Comparison of ENCODE assay signal across 8 mouse cellular contexts in genomic region chr2:158795043-158795442, GRCm38 (mm10). TPM values are rescaled to one million over a fixed set of nuclear protein-coding genes. Genes with fewer than 3 reads are reported as not detected.
DNase-seq lines count a peak whose midpoint lies in the region; ATAC-seq and TF ChIP-seq lines count a peak whose summit lies in the region.

No protein-coding gene starts in this region.

- H3K9ac ChIP-seq in heart, embryonic 13.5 days: peak overlapping the region; percentile 90
- peak overlapping the region; percentile 91 for H3K9ac ChIP-seq in ES-E14 (ENCODE audit: insufficient read depth, low read depth, low read length, poor library complexity, severe bottlenecking)
- peak overlapping the region; percentile 74 for H3K9ac ChIP-seq in forebrain, postnatal 0 days

- H3K4me2 ChIP-seq in heart, embryonic 13.5 days: peak overlapping the region; percentile 89
- H3K4me2 ChIP-seq in forebrain, postnatal 0 days (ENCODE audit: low read depth): peak overlapping the region; percentile 83

- no peaks in the 10 kb centered on the region for H3K9me3 ChIP-seq in heart, embryonic 13.5 days
- no peaks in the 10 kb centered on the region for H3K9me3 ChIP-seq in ES-E14 (ENCODE audit: control insufficient read depth, insufficient read depth, low read depth, low read length)
- no peaks in the 10 kb centered on the region for H3K9me3 ChIP-seq in forebrain, postnatal 0 days (ENCODE audit: low read length)

- 0 out of 2 replicates have a peak, but pooled peaks have one; percentile 5 for ATAC-seq in heart, embryonic 13.5 days (ENCODE audit: extremely low read depth, insufficient number of reproducible peaks, low FRiP score, low TSS enrichment)
- no peak for ATAC-seq in forebrain, postnatal 0 days
- 0 out of 2 replicates have a peak, but pooled peaks have one; percentile 2 for ATAC-seq in megakaryocyte, adult 5-6 weeks (ENCODE audit: poor library complexity, severe bottlenecking)

- H3K36me3 ChIP-seq in heart, embryonic 13.5 days: peaks cover 8% of the 10 kb centered on the region
- H3K36me3 ChIP-seq in ES-E14 (ENCODE audit: control insufficient read depth, insufficient read depth, low read length, poor library complexity, severe bottlenecking): no peaks in the 10 kb centered on the region
- no peaks in the 10 kb centered on the region; the same call in 1 of the 2 replicates for H3K36me3 ChIP-seq in forebrain, postnatal 0 days (ENCODE audit: insufficient read depth)

- in situ Hi-C loops in ES-E14 (cut with MboI; ENCODE audit: low sequenced_read_pairs in 2 of 2, unreplicated experiment in 2 of 2): no loop called here

- intact Hi-C loops in heart, postnatal 10 days (cut with DNase I): loop anchor here (2.0 kb wide), 1 partner anchor 26 kb away; the partner anchor contains the start of gene Fam83d

- WGBS in heart, embryonic 13.5 days: 7% methylated on average over 15 of the region's 15 CpGs
- WGBS in forebrain, postnatal 0 days: 14% methylated on average over 15 of the region's 15 CpGs

- no peaks in the 10 kb centered on the region for H3K27me3 ChIP-seq in heart, embryonic 13.5 days (replicated peaks)
- no peaks in the 10 kb centered on the region for H3K27me3 ChIP-seq in forebrain, postnatal 0 days (ENCODE audit: insufficient read depth, low read length)

- peak overlapping the region; percentile 95 for H3K4me3 ChIP-seq in heart, embryonic 13.5 days
- H3K4me3 ChIP-seq in ES-E14 (ENCODE audit: insufficient read depth in 1 of 2, low read depth in 1 of 2, low read length in 2 of 2, poor library complexity in 1 of 2, severe bottlenecking in 1 of 2): peak overlapping the region; percentile 89 to 92
- peak overlapping the region; percentile 76 for H3K4me3 ChIP-seq in forebrain, postnatal 0 days (ENCODE audit: low read depth, low read length)

- peak overlapping the region; percentile 88 for H3K27ac ChIP-seq in heart, embryonic 13.5 days (replicated peaks)
- H3K27ac ChIP-seq in ES-E14 (ENCODE audit: insufficient read depth, low read depth, low read length, poor library complexity, severe bottlenecking): peak overlapping the region; percentile 82
- peak overlapping the region; percentile 85 for H3K27ac ChIP-seq in forebrain, postnatal 0 days (ENCODE audit: low read depth, low read length)

- no peak for TF ChIP-seq CTCF in forebrain, postnatal 0 days (IDR thresholded peaks at IDR 0.05; ENCODE audit: low read depth)

- DNase-seq in heart, postnatal 10 days: no peak
- DNase-seq in ES-E14 (ENCODE audit: low read depth, low spot score): no peak
- DNase-seq in forebrain, postnatal 0 days: no peak
- no peak for DNase-seq in embryo, embryonic 9.5 days (ENCODE audit: extremely low spot score)
- no peak for DNase-seq in cerebellum, postnatal 25 days
- no peak for DNase-seq in layer of hippocampus, adult 9-11 months

- peaks cover 21% of the 10 kb centered on the region for H3K4me1 ChIP-seq in heart, embryonic 13.5 days
- H3K4me1 ChIP-seq in ES-E14 (ENCODE audit: control insufficient read depth in 2 of 2, insufficient read depth in 2 of 2, low read length in 2 of 2, poor library complexity in 1 of 2): peaks cover 0 to 10% of the 10 kb centered on the region in 2 experiments; a peak in 2 of 4 replicates
- peaks cover 13% of the 10 kb centered on the region; the same call in 1 of the 2 replicates for H3K4me1 ChIP-seq in forebrain, postnatal 0 days (ENCODE audit: insufficient read depth)

TF ChIP-seq in ES-E14, 5 proteins besides CTCF, POLR2A, EP300 and RAD21:
- no peak for TF ChIP-seq ZNF384 (IDR thresholded peaks at IDR 0.05; ENCODE audit: low read depth, low read length)
- TF ChIP-seq MAFK (IDR thresholded peaks at IDR 0.05; ENCODE audit: insufficient read depth, low read depth, low read length): no peak
- no peak for TF ChIP-seq ZC3H11A (IDR thresholded peaks at IDR 0.05; ENCODE audit: borderline replicate concordance, low read depth, low read length)
- no peak for TF ChIP-seq CHD2 (IDR thresholded peaks at IDR 0.05; ENCODE audit: low read depth, low read length)
- TF ChIP-seq HCFC1 (IDR thresholded peaks at IDR 0.05; ENCODE audit: borderline replicate concordance, insufficient read depth, low read length): no peak; the same call in 1 of the 2 replicates

RNA-seq across cellular contexts. Expression of gene Dhx35, which starts 0.4 kb away (rescaled TPM):
- 10.6 and 11.8 TPM in 2 replicates for polyA plus RNA-seq in heart, embryonic 13.5 days (2015; fragmentation: Nextera tagmentation; extraction: Ambion mirVana)
- 10 to 100 TPM; 24.9 to 30.2 TPM for total RNA-seq in heart, postnatal 10 days (2021)
- 25.5 and 42.0 TPM in 2 replicates for total RNA-seq in ES-E14 (2012; rRNA removed)
- 26.2 and 29.2 TPM in 2 replicates for total RNA-seq in forebrain, postnatal 0 days (2014; rRNA removed)
- polyA plus RNA-seq in forebrain, postnatal 0 days (2015; fragmentation: Nextera tagmentation; extraction: Ambion mirVana): 9.9 and 11.8 TPM in 2 replicates
- total RNA-seq in megakaryocyte, adult 5-6 weeks (2015): 8.4 and 12.4 TPM in 2 replicates
- 10.2 and 10.4 TPM in 2 replicates for total RNA-seq in megakaryocyte, adult 5-6 weeks (2017)

RNA-seq across cellular contexts. Expression of gene Fam83d, which starts 27.1 kb away (rescaled TPM):
- polyA plus RNA-seq in heart, embryonic 13.5 days (2015; fragmentation: Nextera tagmentation; extraction: Ambion mirVana): 56.7 and 56.9 TPM in 2 replicates
- 1 to 10 TPM; 8.7 to 9.6 TPM for total RNA-seq in heart, postnatal 10 days (2021)
- total RNA-seq in ES-E14 (2012; rRNA removed): 28.0 and 31.1 TPM in 2 replicates
- 5.8 and 6.3 TPM in 2 replicates for total RNA-seq in forebrain, postnatal 0 days (2014; rRNA removed)
- polyA plus RNA-seq in forebrain, postnatal 0 days (2015; fragmentation: Nextera tagmentation; extraction: Ambion mirVana): 5.4 and 5.7 TPM in 2 replicates
- total RNA-seq in megakaryocyte, adult 5-6 weeks (2015): 9.5 and 10.3 TPM in 2 replicates
- 8.1 and 10.6 TPM in 2 replicates for total RNA-seq in megakaryocyte, adult 5-6 weeks (2017)
